Mouse (Mus musculus) cerebral cortex, adult 2 months (tissue): ENCODE data around the gene Dgkd.

Experiments used
- WGBS: fragments of 180-500 bp; shearing (Covaris S2); methylation state at CpG from one replicate; pipeline ENCODE4 v1.1.7; 2018; 5-methylcytosine and 5-hydroxymethylcytosine counted together

Gene Dgkd

DNA sequence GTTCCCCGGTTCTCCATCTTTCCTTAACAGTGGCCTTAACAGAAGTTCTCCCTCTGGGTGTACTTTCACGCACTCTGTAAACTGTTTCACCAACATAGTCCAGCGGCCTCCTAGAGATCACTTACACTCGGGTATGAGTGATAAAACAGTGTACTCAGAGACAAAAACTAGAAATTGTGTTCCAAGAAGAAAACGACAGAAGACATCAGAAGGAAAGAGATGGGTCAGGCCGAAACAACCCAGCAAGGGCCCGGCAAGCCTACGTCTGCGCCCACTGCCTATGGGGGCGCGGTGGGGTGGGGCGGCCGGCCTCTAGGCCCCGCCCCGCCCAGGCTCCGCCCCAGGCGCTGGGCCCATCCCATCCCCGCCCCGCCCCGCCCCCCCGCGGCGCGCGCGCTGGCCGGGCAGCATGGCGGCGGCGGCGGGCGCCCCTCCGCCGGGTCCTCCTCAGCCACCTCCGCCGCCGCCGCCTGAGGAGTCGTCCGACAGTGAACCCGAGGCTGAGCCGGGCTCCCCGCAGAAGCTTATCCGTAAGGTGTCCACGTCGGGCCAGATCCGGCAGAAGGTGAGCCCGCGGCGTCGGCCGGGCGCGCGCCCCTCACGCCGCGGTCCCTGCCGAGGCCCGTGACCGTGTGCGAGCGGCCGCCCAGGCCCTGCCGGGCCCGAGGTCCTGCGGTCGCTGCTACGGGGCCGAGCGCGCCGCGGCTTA lies at the start of gene Dgkd:
TSS of gene Dgkd (plus strand) at position 396 of the 709 bp plus-strand sequence.
- under 1% methylated on average over 59 of the region's 74 CpGs for WGBS

DNA sequence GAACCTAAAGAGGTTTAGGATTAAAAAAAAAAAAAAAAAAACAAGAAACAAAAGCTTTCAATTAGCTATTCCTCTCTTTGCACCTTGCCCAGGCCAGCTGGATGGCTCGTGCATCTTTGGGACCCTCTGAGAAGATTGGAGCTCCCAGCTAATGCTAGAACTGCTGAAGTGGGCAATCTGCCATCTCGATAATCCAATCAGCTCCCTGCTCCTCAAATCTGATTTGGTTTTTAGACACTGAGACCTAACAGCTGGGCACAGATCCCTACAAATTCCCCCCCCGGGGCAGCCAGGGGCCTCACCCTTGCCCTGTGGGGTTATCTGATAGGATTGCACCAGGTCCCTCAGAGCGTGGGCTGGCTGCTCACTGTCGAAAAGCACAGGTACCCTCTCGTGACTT lies 49.5 kb upstream of the Dgkd start, which contains the start of gene Sag:
TSS of gene Sag (plus strand) at position 105 of the 400 bp plus-strand sequence.
- 86% methylated on average over 6 of the region's 6 CpGs for WGBS

DNA sequence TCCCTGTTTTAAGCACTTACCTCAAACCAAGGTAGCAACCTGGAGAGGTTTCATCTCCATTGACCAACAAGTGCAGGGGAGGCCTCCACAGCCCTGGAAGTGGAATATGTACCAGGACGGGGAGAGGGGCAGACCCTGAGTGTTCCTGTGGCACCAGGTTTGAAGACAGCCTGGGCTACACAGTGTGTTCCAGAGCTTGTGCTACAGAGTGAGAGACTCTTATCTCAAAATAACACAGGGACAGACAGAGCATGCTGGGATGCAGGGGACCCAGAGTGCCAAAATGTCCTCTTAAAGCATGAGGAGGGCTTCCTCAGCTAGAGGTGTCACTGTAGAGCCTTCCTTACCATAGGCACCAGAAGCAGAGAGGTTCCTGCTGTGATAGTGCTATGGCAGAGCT lies 45.3 kb upstream of the Dgkd start:
- 97% methylated on average over 1 of the region's 1 CpGs for WGBS

GRCm38 (mm10) chr1:87811391-87811790 lies 41.7 kb upstream of the Dgkd start:
- 44% methylated on average over 7 of the region's 7 CpGs for WGBS

- 59% methylated on average over 10 of the region's 10 CpGs for WGBS
Measured at GRCm38 (mm10) chr1:87812061-87812460, 41.0 kb upstream of the Dgkd start.

DNA sequence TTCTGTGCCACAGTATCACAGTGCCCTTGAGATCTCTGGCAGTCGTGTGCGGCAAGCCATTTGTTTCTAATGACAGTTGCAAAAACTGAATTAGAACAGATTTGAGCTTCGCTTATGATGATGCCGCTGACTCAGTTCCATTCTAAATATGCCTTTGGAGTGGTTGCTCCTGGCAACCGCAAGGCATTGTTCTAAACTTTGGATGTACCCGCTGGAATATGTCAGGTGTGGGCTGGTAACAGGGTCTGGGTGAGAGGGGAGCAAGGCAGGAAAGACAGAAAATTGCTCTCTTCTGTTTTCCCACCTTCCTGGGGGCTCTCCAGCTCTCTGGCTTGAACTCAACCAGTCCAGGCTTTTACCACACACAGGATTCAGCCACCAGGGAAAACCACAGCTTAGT lies 39.9 kb upstream of the Dgkd start:
- WGBS: 35% methylated on average over 6 of the region's 6 CpGs

- 20% methylated on average over 7 of the region's 7 CpGs for WGBS
Measured at GRCm38 (mm10) chr1:87813681-87814080, 39.4 kb upstream of the Dgkd start.

- 92% methylated on average over 10 of the region's 10 CpGs for WGBS
Measured at GRCm38 (mm10) chr1:87824420-87824995, 28.6 kb upstream of the Dgkd start.

GRCm38 (mm10) chr1:87825281-87825680 lies 27.8 kb upstream of the Dgkd start:
- WGBS: 92% methylated on average over 5 of the region's 5 CpGs

DNA sequence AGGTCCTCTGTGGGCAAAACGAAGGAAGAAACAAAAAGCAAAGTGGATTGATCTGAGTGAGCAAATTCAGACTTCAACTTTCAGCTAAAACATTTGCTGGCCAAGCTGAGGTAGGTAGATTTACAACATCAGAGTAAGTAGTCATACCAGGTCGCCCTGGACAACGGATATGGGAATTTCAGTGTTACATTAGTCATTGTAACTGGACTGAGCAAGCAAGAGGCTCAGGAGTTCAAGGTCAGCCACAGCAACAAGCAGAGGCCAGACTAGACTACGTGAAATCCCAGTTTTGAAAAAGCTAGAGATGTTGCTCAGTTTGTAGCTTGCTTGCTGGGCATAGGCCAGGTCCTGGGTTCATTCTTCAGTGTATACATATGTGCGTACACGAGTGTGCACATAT lies 27.1 kb upstream of the Dgkd start:
- WGBS: 92% methylated on average over 6 of the region's 6 CpGs

- 91% methylated on average over 2 of the region's 2 CpGs for WGBS
Measured at GRCm38 (mm10) chr1:87826474-87826873, 26.6 kb upstream of the Dgkd start.

GRCm38 (mm10) chr1:87827476-87827875 lies 25.6 kb upstream of the Dgkd start:
- WGBS: 91% methylated on average over 1 of the region's 1 CpGs

- WGBS: 62% methylated on average over 9 of the region's 9 CpGs
Measured at GRCm38 (mm10) chr1:87828185-87828584, 24.9 kb upstream of the Dgkd start.

DNA sequence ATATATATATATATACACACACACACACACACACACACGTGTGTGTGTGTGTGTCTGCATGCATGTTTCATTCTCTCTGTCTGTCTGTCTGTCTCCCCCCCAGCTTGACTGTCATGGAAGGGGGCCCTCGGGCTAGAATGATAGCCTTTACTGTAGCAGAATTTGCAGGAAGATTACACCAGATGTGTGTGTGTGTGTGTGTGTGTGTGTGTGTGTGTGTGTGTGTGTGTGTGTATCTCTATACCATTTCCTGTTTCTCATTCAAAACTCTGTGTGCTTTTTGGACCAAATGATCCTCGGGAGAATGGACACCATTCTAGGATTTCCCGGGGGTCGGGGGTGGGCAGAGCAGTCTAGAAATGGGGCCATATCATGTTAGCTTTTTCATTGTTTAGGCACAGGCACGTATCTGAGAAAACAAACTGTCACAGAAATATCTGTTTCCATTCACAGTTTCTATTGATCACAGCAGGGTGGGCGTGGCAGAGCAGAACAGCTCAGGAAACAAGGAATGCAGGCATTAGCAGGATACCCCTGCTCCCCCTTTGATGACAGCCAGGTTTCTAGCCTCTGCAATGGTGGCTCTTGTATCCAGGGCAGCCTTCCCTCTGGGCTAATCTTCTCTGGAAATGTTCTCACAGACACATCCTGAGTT lies 24.0 kb upstream of the Dgkd start:
- WGBS: 52% methylated on average over 7 of the region's 7 CpGs

DNA sequence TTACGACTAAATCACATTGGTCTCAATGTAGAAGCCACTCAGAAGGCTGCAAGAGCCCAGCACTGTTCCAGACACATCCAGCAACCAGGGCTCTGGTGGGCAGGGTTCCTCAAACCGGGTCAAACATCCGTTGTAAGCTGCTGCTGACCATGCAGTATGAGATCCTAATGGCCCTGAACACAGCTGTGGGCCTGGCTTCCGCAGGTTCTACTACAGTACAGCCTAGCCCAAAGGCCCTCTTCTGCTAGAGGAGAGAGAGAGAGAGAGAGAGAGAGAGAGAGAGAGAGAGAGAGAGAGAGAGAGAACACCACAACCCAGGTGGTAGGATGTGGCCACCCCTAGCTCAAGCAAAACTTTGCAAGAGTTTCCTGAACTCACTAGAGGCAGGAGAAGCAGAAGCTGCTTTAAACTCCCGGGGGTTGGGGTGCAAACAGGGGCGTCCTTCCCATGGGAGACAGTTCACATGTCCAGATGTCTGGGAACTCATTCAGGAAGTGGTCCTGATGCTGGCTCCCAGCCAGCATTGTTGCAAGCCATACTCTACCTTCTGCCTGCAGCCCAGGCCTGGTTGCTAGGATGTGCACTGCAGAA lies 23.4 kb upstream of the Dgkd start:
- WGBS: 68% methylated on average over 6 of the region's 6 CpGs

- 89% methylated on average over 1 of the region's 1 CpGs for WGBS
Measured at GRCm38 (mm10) chr1:87836453-87836852, 16.6 kb upstream of the Dgkd start.

- 84% methylated on average over 5 of the region's 5 CpGs for WGBS
Measured at GRCm38 (mm10) chr1:87837018-87837417, 16.1 kb upstream of the Dgkd start.

GRCm38 (mm10) chr1:87840411-87841208 lies 12.5 kb upstream of the Dgkd start:
- 88% methylated on average over 11 of the region's 11 CpGs for WGBS

GRCm38 (mm10) chr1:87846801-87847474 lies 6.1 kb upstream of the Dgkd start:
- 36% methylated on average over 2 of the region's 2 CpGs for WGBS

DNA sequence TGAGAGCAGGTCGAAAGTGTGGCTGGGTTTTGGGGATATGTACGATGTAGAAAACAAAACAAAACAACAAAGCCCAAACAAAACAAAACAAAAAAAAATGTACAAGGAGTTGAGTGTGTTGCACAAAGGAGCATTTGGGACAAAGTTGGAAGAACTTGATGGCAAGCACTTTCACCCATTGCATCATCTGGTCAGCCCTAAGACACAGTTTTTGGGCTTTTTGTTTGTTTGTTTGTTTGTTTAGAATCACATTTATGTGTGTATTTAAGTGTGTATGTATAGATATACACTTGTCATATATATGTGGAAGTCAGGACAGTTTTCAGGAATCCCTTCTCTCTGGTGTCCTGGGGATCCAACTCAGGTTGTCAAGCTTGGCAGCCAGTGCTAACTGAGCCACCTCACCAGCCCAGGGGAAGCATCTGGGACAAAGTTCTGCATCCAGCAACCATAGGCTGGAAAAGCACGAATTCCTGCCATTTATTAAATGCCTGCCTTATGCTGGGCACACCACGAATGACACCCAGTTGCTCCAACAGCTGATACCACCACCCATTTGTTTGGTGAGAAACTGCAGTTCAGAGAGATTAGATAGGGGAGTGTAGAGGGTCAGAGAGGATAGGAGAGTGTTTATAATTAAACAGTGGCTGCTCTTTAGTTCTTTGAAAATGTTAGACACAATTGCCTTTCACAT lies 5.5 kb upstream of the Dgkd start:
- 46% methylated on average over 4 of the region's 4 CpGs for WGBS
